Mouse (Mus musculus): Measurements from ENCODE around the gene Wwp2.
A peak's percentile ranks its signal among the peaks of the same experiment; 100 is the strongest.

Gene Wwp2

GRCm38 (mm10) chr8:107552234-107552633 is 116.1 kb downstream of the Wwp2 start:
- DNase-seq (ENCODE audit: inconsistent age in 2 of 2, low spot score in 1 of 2) = no peak

DNA sequence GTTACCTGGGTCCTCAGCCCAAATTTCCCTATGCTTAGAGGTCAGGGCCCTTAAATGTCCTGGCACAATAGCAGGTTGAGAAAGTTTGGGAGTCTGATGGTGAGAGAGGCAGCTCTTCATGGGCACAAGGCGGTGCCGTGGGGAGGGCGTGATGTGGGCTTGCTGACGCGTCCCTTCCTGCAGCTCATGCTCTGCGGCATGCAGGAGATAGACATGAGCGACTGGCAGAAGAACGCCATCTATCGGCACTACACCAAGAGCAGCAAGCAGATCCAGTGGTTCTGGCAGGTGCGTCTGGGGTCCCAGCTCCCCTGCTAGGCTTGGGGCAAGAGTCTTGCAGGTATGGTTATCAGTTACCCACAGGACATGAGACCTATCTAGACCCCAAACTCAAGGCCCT is 119.1 kb downstream of the Wwp2 start:
- DNase-seq (ENCODE audit: inconsistent age in 2 of 2, low spot score in 1 of 2) = no peak

GRCm38 (mm10) chr8:107556511-107556936 is 120.4 kb downstream of the Wwp2 start:
- DNase-seq (ENCODE audit: inconsistent age in 2 of 2, low spot score in 1 of 2) = no peak

DNA sequence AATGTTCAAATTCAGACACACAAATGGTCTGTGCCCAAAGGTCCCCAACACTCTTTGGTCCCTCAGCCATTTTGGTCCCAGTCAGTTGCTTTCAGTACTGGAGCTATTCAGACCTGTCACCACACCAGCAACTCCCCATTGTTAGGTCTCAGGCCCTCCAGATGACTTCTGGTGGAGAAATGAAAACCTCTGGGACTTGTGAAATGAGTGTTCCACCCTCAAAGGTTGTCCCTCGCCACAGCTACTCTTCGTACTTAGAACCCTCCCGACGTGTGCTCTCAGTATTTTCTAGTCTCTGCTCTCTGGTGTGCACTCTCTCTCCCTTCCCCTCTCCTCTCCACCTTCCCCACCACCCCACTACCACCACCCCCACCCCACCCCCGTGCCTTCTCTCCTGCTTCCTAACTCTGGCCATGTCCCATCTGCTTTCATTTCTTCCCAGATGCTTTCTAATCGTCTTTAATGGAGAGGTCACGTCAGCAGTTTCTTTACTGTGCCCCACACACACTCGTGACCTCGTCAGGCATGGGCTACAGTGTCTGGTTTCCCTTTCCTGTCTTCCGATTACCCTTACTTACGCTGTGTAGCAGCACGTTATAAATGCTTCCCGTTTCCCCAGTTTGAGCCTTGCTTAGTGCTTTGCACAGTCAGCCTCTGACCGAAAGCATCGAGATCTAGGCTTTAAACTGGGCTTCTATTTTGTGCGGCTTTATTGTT is 124.8 kb downstream of the Wwp2 start:
- DNase-seq (ENCODE audit: inconsistent age in 2 of 2, low spot score in 1 of 2) = no peak

DNA sequence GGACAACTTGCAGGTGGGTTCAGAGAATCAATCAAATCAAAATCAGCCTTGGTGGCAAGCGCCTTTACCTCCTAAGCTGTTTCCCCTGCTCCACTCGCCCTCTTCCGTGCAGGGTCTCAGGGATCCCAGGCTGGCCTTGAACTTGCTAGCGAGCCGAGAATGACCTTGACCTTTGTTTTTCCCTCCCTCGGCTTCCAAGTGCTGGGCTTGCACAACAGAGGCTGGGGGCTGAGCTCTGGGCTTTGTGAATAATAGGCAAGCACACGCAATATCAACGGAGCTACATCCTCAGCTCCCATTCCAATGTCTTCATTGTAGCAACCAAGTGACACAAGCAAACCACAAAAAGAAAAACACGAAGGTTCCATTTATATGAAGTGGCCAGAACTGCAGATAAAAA is 126.0 kb downstream of the Wwp2 start:
- peak; percentile 22 to 51 for DNase-seq (ENCODE audit: inconsistent age in 2 of 2, low spot score in 1 of 2)

- no peak for DNase-seq (ENCODE audit: inconsistent age in 2 of 2, low spot score in 1 of 2)
Measured at GRCm38 (mm10) chr8:107571046-107571445, 134.9 kb downstream of the Wwp2 start.

GRCm38 (mm10) chr8:107571486-107572135 is 135.4 kb downstream of the Wwp2 start:
- DNase-seq (ENCODE audit: inconsistent age in 2 of 2, low spot score in 1 of 2) = no peak

DNA sequence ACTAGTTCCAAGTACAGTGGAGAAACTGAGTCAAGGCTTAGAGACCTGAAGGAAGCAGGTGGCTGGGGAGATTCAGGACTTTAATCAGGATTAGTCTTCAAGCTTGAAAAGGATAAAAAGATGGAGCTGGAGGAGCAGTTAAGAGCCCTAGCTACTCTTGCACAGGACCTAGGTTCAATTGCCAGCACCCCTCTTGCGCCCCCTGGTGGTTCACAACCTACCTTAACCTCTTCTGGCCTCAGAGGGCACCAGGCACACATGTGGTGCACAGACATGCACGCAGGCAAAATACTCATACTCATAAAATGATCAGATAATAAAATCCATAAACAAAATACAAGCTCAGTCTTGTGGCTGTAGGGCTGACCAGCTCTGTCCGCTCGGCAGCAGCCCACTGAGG is 136.3 kb downstream of the Wwp2 start:
- peak; percentile 69 to 91 for DNase-seq (ENCODE audit: inconsistent age in 2 of 2, low spot score in 1 of 2)

DNA sequence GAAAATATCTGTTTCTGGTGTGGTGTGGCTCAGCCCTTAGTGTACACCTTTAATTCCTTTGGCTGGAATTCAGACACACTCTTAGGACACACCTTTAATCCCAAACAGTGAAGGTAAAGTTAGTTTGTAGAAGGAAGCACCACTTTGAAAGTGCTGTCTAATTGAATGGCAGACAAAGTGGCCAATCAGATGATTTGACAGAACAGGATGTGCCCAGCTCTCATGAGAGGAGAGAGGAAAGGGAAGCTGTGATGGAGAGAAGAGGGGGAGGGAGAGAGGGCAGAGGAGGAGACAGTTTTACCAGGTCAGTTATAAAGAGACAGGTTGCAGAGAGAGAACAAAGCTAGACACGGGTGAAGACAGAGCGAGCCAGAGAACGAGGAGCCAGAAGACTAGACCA is 138.6 kb downstream of the Wwp2 start:
- DNase-seq (ENCODE audit: inconsistent age in 2 of 2, low spot score in 1 of 2) = no peak

- DNase-seq (ENCODE audit: inconsistent age in 2 of 2, low spot score in 1 of 2) = peak; percentile 77 to 94
Measured at GRCm38 (mm10) chr8:107576702-107577101, 140.5 kb downstream of the Wwp2 start.

DNA sequence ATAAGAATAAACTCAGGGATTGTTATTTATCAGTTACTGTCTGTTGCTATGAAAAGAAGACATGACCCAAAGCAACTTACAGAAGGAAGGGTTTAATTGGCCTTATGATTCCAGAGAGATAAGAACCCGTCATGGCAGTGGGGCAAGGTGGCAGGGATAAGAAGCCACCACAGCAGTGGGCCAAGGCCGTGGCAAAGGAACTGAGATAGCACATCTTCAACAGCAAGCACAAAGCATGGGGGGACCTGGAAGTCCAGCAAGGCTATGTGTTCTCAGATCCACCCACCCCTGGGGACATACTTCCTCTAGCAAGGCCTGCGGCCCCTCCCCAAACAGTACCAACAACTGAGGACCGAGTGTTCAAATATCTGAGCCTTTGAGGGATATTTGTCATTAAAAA is 141.5 kb downstream of the Wwp2 start:
- no peak for DNase-seq (ENCODE audit: inconsistent age in 2 of 2, low spot score in 1 of 2)

DNA sequence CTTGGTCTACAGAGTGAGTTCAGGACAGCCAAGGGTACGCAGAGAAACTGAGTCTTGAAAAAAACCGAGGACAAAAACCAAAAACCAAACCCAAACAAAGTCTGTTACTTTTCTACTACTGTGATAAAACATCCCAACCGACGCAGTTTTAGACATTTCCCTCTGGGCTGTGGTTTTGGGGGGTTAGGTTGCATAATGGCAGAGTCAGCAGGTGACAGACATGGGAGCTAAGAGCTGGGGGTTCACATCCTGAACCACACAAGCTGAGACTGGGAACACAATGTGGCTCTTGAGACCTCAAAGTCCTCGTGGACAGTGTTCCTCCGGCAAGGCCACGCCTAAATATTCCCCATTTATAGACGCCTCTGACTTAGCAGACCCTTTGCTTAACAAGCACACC is 142.0 kb downstream of the Wwp2 start:
- DNase-seq (ENCODE audit: inconsistent age in 2 of 2, low spot score in 1 of 2) = no peak

GRCm38 (mm10) chr8:107578541-107578940 is 142.4 kb downstream of the Wwp2 start:
- DNase-seq (ENCODE audit: inconsistent age in 2 of 2, low spot score in 1 of 2) = peak in 1 of 2 experiments; percentile 28

- DNase-seq (ENCODE audit: inconsistent age in 2 of 2, low spot score in 1 of 2) = no peak
Measured at GRCm38 (mm10) chr8:107580879-107581278, 144.7 kb downstream of the Wwp2 start.

DNA sequence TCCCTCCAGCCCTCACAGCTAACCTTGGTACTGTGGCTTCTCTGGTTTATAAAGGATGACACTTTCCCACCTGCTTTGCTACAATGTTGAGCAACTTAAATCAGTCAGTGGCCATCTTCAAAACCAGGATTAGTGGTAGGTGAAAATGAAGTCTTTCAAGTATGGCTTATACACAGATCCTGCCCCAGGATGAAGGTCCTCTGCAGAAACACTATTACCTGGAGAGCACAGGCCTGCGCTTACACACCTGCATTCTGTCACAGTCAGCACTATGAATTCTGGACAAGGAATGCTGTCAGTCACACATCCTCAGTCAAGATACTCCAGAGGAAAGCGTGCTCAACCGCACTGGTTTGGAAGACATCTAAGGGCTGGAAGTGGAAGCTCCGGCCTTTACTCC is 145.4 kb downstream of the Wwp2 start:
- DNase-seq (ENCODE audit: inconsistent age in 2 of 2, low spot score in 1 of 2) = no peak

DNA sequence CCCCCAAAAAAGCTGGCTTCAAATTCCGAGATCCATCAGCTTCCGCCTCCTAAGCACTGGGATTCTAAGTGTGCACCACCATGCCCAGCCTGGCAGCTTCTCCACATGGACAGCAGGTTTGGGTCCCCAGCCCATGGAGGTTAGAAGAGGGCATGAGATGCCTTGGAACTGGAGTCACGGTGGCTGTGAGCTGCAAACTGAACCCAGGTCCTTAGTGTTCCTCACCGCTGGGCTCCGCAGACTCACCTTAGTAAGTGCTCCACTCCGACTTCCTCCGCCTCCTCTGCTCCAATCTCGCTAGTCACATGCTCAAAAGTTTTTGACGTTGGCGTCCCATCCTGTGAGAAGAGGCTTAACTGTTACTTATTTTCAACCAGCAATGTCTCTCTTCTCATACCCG is 146.0 kb downstream of the Wwp2 start:
- no peak for DNase-seq (ENCODE audit: inconsistent age in 2 of 2, low spot score in 1 of 2)

DNA sequence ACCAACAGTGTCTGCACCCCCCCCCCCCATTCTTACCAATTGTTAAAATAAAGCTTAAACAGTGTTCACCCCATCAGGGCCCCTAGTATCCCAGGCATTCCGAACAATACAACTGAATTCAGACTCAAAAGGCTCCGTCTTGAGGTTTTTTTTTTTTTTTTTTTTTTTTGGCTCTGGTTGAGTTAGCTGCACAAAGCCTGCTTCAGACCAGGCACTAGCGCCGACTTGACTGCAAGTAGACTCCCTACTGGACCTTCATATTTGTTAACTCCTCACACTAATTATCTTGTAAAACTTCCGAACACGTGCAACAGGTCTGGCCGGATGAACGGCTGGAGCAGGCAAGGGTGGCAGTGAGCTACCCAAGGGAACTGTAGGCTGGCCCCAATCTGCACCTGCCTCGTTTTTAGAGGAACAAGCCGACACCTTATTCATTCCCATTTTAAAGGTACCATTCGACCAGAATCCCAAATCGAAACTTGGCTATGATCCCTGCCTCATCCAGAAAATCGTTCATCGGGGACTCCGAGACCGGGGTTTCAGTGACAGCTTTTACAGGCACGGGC is 151.3 kb downstream of the Wwp2 start:
- DNase-seq (ENCODE audit: inconsistent age in 2 of 2, low spot score in 1 of 2) = no peak

DNA sequence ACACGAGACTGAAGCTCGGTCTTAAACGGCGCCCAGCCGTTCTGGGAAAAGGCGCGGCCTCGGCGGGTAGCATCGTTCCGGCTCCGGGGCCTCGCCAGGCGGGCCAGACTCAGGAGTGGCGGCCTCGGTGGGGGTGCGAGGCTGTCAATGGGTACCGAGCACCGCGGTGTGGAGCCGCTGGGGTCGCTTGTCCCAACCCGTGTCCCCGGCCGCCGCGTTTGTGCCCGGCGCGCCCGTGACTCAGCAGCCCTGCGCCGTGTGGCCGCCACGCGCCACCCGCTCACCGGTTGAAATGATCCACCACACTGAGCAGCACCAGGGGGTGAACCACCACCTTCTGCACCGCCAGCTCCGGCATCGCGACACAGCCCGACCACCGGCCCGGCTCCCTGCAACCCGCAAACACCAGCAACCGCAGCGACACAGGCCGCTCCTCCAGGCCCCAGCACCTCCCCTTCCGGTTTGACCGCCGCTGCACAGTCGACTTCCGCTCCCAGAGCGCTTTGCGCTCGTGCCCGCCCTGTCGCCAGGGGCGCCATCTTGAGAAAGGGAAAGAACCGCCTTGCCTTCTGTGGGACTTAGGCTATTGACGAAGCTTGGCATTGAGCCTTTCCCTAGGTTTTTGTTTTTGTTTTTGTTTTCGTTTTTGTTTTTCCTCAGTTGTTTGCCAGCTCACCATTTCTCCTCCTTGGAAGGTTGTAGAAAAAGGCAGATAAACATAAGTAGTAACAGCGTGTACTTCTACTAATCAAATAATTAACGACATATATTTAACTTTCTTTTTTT is 152.0 kb downstream of the Wwp2 start, which contains the start of gene Psmd7:
Gene Psmd7 (minus strand): TSS at position 470 of the 786 bp plus-strand sequence.
- peak; percentile 96 to 98 for DNase-seq (ENCODE audit: inconsistent age in 2 of 2, low spot score in 1 of 2)

- DNase-seq (ENCODE audit: inconsistent age in 2 of 2, low spot score in 1 of 2) = no peak
Measured at GRCm38 (mm10) chr8:107593967-107594729, 158.0 kb downstream of the Wwp2 start.

DNA sequence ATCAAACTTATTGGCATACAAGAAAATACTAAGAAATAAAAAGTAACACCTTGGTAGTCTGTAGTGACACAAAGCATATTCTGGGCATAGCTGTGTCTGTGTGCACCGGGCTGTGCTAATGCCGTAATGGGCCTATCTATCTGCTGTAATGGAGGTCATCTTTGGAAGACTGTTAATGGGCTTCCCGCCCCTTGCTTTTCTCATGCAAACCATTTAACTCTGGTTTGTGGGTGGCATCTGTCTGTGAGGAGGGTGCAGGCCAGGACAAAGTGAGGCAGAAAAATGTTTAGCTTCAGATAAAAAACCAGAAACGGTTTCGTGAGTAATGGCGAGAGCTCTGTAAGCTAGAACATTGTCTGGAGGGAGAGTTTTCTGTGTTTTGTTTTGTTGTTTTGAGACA is 158.7 kb downstream of the Wwp2 start:
- DNase-seq (ENCODE audit: inconsistent age in 2 of 2, low spot score in 1 of 2) = no peak

DNA sequence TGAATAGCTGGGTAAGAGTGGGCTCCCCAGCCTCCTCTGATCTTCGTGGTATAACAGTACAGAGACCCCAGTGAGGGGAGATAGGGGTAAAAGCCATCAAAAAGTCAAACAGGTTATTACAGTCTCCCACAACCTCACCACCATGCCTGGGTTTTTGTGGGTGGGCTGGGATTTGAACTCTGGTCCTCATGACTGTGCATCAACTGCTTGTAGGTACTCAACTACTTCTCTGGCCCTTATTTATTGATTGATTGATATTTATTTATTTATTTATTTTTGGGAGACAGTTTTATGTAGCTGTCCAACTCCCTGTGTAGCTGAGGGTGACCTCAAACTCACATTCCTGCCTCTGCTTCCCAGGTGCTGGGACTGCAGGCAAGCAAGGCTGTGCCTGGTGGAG is 161.6 kb downstream of the Wwp2 start:
- no peak for DNase-seq (ENCODE audit: inconsistent age in 2 of 2, low spot score in 1 of 2)

Measured in adrenal gland, adult (tissue).